Mouse (Mus musculus) ES-E14 (cell line): ENCODE measurements around the gene Asic2.

ENCODE experiments used
- CHD2 ChIP-seq: IDR thresholded peaks from 2 replicates; pipeline ENCODE4 v1.6.1; 2014; ENCODE audit warnings: mild to moderate bottlenecking, low read depth, low read length, inconsistent platforms
- HCFC1 ChIP-seq: IDR thresholded peaks from 2 replicates; pipeline ENCODE4 v1.6.1; 2012; ENCODE audit warnings: low read length, inconsistent platforms, borderline replicate concordance; ENCODE audit not compliant: insufficient read depth

- no peak for TF ChIP-seq HCFC1
- TF ChIP-seq CHD2 = no peak
These were observed 3.8 kb upstream of the Asic2 start for GRCm38 (mm10) chr11:81972044-81972443.
